Mouse (Mus musculus): ENCODE data around the gene Eif2ak4. TPM values are rescaled to one million over a fixed set of nuclear protein-coding genes. Genes with fewer than 3 reads are reported as not detected.
A peak's percentile ranks its signal among the peaks of the same experiment; 100 is the strongest.

The Eif2ak4 gene
- polyA plus RNA-seq, 1 experiment from 2014 or later: 9.5 TPM

DNA sequence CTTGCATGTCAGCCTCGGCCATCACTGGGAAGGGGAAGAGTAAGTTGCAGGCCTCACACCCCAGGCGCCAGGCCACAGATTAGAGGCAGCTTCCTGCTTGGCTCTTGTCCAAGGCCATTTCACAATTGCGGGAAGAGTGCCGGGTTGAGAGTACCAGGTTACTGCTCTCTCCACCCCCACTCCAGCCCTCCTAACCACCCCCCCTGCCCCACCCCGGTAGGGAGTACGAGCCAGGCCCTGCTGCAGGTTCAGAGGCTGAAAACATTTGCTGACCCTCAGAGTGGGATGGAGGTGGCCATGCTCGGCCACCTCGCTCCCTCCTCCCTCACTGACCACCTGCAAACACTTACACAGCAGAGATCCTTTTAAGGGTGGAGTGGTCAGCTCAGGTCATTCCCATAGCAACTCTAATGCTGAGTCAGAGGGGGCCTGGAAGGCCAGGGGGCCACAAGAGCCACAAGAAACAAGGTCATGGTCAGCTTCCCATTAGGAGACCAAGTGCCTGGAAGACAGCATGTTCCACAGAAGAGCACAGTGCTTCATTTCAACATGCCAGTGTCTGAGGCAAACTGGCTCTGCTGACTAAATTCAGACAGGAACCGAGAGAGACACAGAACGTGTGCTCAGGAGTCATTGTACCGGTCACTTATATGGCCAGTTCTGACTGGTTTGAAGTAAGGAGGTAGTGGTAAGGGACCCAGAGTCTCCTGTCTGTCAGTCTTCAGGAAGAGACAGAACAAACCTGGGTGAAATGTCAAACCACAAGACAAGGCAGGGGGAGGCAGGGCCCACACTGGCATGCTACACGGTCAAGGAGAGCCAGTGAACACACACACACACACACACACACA lies 102.0 kb downstream of the Eif2ak4 start:
- Histone ChIP-seq H3K27ac (no peak overlapping the region), H3K36me3 (replicated peaks; ENCODE audit: control insufficient read depth, insufficient read depth) (no peaks in the 10 kb centered on the region), H3K4me1 (replicated peaks; ENCODE audit: control insufficient read depth, insufficient read depth, low read length) (no peaks in the 10 kb centered on the region; the same call in 1 of the 2 replicates), H3K9me3 (ENCODE audit: control insufficient read depth, low read length) (no peaks in the 10 kb centered on the region), H3K4me3 (replicated peaks; ENCODE audit: low read length) (no peak overlapping the region), H3K9ac (no peak overlapping the region), H3K4me2 (replicated peaks) (no peak overlapping the region), H3K27me3 (ENCODE audit: control insufficient read depth, insufficient read depth, low read length) (no peaks in the 10 kb centered on the region)
- peak; percentile 27; the same call in 1 of the 2 replicates for ATAC-seq (ENCODE audit: low FRiP score)
- DNase-seq (ENCODE audit: low spot score): no peak
- WGBS: 54% methylated on average over 12 of the region's 12 CpGs

DNA sequence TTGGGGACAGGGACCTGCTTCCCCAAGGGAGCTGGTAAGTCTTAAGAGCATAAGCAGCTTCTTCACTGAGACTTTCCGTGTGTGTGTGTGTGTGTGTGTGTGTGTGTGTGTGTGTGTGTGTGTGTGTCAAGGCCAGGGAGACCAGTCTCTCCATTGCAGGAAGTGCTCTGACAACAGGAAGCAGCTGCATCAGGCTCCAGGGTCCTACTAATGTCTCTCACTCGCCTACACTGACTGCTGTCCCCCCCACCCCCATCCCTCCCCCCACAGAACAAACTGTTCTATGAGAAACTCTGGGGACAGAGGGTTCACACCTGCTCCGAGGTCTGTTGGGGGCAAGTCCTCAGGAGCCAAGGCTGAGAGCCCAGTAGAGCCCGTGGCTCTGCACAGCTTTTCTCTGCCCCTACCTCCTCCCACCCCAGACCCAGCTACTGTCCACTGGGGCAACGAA lies 102.9 kb downstream of the Eif2ak4 start:
- Histone ChIP-seq H3K36me3 (replicated peaks; ENCODE audit: control insufficient read depth, insufficient read depth) (no peaks in the 10 kb centered on the region), H3K9me3 (ENCODE audit: control insufficient read depth, low read length) (no peaks in the 10 kb centered on the region), H3K4me1 (replicated peaks; ENCODE audit: control insufficient read depth, insufficient read depth, low read length) (no peaks in the 10 kb centered on the region; the same call in 1 of the 2 replicates), H3K4me3 (replicated peaks; ENCODE audit: low read length) (no peak overlapping the region), H3K27ac (no peak overlapping the region), H3K9ac (no peak overlapping the region), H3K4me2 (replicated peaks) (no peak overlapping the region), H3K27me3 (ENCODE audit: control insufficient read depth, insufficient read depth, low read length) (no peaks in the 10 kb centered on the region)
- ATAC-seq (ENCODE audit: low FRiP score) (no peak), DNase-seq (ENCODE audit: low spot score) (no peak)
- WGBS: 61% methylated on average over 5 of the region's 5 CpGs

DNA sequence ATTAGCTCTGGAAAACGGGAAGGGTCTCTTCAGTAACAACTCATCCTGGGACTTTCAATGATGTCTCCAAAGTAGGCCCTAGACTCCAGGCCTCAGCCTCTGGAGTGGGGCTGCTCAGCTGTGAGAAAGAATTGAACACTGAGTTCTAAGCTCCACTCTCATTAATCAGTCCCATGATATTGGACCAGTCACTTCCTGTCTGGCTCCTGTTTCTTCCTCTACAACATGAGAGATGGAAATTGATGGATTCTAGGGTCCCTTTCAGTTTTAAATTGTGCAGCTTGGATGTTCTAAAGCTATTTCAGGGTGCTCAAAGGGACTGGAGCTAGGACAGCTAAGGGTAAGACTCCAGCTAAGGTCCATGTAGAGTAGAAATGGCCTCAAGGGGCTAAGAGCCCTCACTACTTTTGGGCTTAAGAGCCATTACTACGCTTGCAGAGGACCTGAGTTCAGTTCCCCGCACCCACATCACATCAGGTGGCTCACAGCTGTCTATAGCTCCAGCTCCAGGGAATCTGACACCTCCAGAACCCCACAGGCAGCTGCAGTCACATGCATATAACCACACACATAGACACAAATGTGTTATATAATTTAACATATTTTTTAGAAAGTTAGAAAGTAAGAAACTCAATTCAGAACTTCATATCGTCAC lies 103.5 kb downstream of the Eif2ak4 start:
- no peak for DNase-seq (ENCODE audit: low spot score)

DNA sequence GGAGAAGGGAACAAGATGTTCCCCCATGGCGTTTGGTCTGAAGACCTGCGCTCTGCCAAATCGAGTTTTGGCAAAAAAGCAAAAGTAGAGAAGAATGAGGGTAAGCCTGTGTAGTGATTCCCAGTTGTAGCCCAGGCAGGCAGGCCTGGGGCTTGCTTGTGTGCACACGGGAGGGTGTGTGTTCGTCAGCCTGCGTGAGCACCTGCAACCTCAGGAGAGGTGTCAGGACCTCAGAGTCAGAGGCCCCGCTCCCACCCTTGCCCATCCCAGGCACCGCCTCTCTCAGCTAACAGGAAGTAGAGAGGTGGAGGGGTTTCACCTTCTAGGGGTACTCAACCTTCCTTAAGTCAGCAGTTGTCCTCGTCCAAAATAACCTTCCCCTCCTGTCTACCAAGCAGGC lies 106.6 kb downstream of the Eif2ak4 start:
- Histone ChIP-seq H3K27ac (no peak overlapping the region), H3K4me1 (replicated peaks; ENCODE audit: control insufficient read depth, insufficient read depth, low read length) (peaks cover 11% of the 10 kb centered on the region; the same call in 1 of the 2 replicates), H3K9ac (no peak overlapping the region), H3K27me3 (ENCODE audit: control insufficient read depth, insufficient read depth, low read length) (no peaks in the 10 kb centered on the region), H3K4me3 (replicated peaks; ENCODE audit: low read length) (no peak overlapping the region), H3K36me3 (replicated peaks; ENCODE audit: control insufficient read depth, insufficient read depth) (no peaks in the 10 kb centered on the region), H3K4me2 (replicated peaks) (no peak overlapping the region), H3K9me3 (ENCODE audit: control insufficient read depth, low read length) (no peaks in the 10 kb centered on the region)
- DNase-seq (ENCODE audit: low spot score) (no peak), ATAC-seq (ENCODE audit: low FRiP score) (no peak)
- WGBS: 78% methylated on average over 9 of the region's 9 CpGs

More for the DNA sequence above, 103.5 kb downstream of the Eif2ak4 start:
- Histone ChIP-seq H3K4me2 (replicated peaks) (no peak overlapping the region), H3K4me1 (replicated peaks; ENCODE audit: control insufficient read depth, insufficient read depth, low read length) (no peaks in the 10 kb centered on the region; the same call in 1 of the 2 replicates), H3K4me3 (replicated peaks; ENCODE audit: low read length) (no peak overlapping the region), H3K9ac (no peak overlapping the region), H3K9me3 (ENCODE audit: control insufficient read depth, low read length) (no peaks in the 10 kb centered on the region), H3K27ac (no peak overlapping the region), H3K27me3 (ENCODE audit: control insufficient read depth, insufficient read depth, low read length) (no peaks in the 10 kb centered on the region), H3K36me3 (replicated peaks; ENCODE audit: control insufficient read depth, insufficient read depth) (no peaks in the 10 kb centered on the region)
- ATAC-seq (ENCODE audit: low FRiP score): no peak
- WGBS: 93% methylated on average over 4 of the region's 4 CpGs

DNA sequence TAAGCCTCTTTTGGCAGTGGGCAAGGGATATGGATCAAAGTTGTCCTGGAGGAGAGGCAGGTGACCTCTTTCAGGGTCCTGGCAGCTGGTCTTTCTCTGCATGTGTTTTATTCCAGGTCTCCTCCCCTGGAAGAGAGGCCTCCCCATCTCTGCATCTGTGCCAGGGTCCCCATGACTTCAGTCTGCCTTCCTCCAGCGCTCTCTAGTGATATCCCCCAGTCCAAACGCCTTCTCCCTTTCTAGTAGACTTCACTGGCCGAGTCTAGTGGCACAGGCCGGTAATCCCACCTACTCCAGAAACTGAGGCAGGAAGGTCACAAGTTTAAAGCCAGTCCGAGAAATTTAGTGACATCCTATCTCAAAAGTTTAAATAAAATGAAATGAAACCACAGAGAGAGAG lies 109.5 kb downstream of the Eif2ak4 start:
- DNase-seq (ENCODE audit: low spot score) (no peak), ATAC-seq (ENCODE audit: low FRiP score) (no peak)
- Histone ChIP-seq H3K4me1 (replicated peaks; ENCODE audit: control insufficient read depth, insufficient read depth, low read length) (0 out of 2 replicates have a peak, but pooled peaks cover 11% of the 10 kb centered on the region), H3K36me3 (replicated peaks; ENCODE audit: control insufficient read depth, insufficient read depth) (no peaks in the 10 kb centered on the region), H3K9me3 (ENCODE audit: control insufficient read depth, low read length) (no peaks in the 10 kb centered on the region), H3K27me3 (ENCODE audit: control insufficient read depth, insufficient read depth, low read length) (no peaks in the 10 kb centered on the region), H3K4me2 (replicated peaks) (no peak overlapping the region), H3K4me3 (replicated peaks; ENCODE audit: low read length) (no peak overlapping the region), H3K9ac (no peak overlapping the region), H3K27ac (no peak overlapping the region)
- 92% methylated on average over 5 of the region's 5 CpGs for WGBS

GRCm38 (mm10) chr2:118498476-118498875 lies 110.1 kb downstream of the Eif2ak4 start:
- Histone ChIP-seq H3K27me3 (ENCODE audit: control insufficient read depth, insufficient read depth, low read length) (no peaks in the 10 kb centered on the region), H3K4me3 (replicated peaks; ENCODE audit: low read length) (no peak overlapping the region), H3K9me3 (ENCODE audit: control insufficient read depth, low read length) (no peaks in the 10 kb centered on the region), H3K36me3 (replicated peaks; ENCODE audit: control insufficient read depth, insufficient read depth) (no peaks in the 10 kb centered on the region), H3K4me1 (replicated peaks; ENCODE audit: control insufficient read depth, insufficient read depth, low read length) (0 out of 2 replicates have a peak, but pooled peaks cover 11% of the 10 kb centered on the region), H3K9ac (no peak overlapping the region), H3K27ac (0 out of 2 replicates have a peak overlapping the region, but pooled peaks have one; percentile 0), H3K4me2 (replicated peaks) (no peak overlapping the region)
- ATAC-seq (ENCODE audit: low FRiP score) (no peak), DNase-seq (ENCODE audit: low spot score) (no peak)
- 79% methylated on average over 6 of the region's 6 CpGs for WGBS

- 0 out of 2 replicates have a peak overlapping the region, but pooled peaks have one; percentile 0 for H3K27ac ChIP-seq
- H3K4me3 ChIP-seq (replicated peaks; ENCODE audit: low read length): no peak overlapping the region
- no peak overlapping the region for H3K4me2 ChIP-seq (replicated peaks)
- DNase-seq (ENCODE audit: low spot score) (no peak), ATAC-seq (ENCODE audit: low FRiP score) (peak; percentile 40; the same call in 1 of the 2 replicates)
- WGBS: 34% methylated on average over 20 of the region's 20 CpGs
- H3K27me3 ChIP-seq (ENCODE audit: control insufficient read depth, insufficient read depth, low read length): no peaks in the 10 kb centered on the region
- H3K4me1 ChIP-seq (replicated peaks; ENCODE audit: control insufficient read depth, insufficient read depth, low read length): 0 out of 2 replicates have a peak, but pooled peaks cover 11% of the 10 kb centered on the region
- no peaks in the 10 kb centered on the region for H3K36me3 ChIP-seq (replicated peaks; ENCODE audit: control insufficient read depth, insufficient read depth)
- H3K9ac ChIP-seq: no peak overlapping the region
- H3K9me3 ChIP-seq (ENCODE audit: control insufficient read depth, low read length): no peaks in the 10 kb centered on the region
These were observed 110.9 kb downstream of the Eif2ak4 start for GRCm38 (mm10) chr2:118499135-118499961.

DNA sequence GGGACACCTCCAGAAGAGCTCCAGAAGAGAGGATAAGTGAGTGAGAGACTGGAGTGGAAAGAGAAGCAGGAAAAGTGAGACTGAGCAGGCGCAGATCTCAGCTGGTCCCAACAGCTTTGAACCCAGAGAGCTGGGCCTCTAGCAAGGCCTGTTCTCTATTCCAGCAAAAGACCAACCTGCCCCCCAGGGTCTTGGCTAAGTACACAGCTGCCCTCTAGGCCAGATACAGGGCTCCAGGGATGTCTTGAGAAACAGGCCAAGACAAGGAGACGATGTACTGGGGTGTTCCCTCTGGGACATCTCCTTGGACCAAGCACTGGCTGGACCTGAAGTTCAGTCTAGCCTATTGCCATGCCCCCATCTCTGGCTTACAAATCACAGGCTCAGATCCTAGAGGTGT lies 111.8 kb downstream of the Eif2ak4 start:
- ATAC-seq (ENCODE audit: low FRiP score): no peak
- H3K27ac ChIP-seq: no peak overlapping the region
- H3K27me3 ChIP-seq (ENCODE audit: control insufficient read depth, insufficient read depth, low read length): no peaks in the 10 kb centered on the region

More for the DNA sequence above, 111.8 kb downstream of the Eif2ak4 start:
- H3K4me3 ChIP-seq (replicated peaks; ENCODE audit: low read length): no peak overlapping the region
- 0 out of 2 replicates have a peak, but pooled peaks cover 11% of the 10 kb centered on the region for H3K4me1 ChIP-seq (replicated peaks; ENCODE audit: control insufficient read depth, insufficient read depth, low read length)
- no peak overlapping the region for H3K9ac ChIP-seq
- no peaks in the 10 kb centered on the region for H3K36me3 ChIP-seq (replicated peaks; ENCODE audit: control insufficient read depth, insufficient read depth)
- no peak for DNase-seq (ENCODE audit: low spot score)
- no peaks in the 10 kb centered on the region for H3K9me3 ChIP-seq (ENCODE audit: control insufficient read depth, low read length)
- WGBS: 93% methylated on average over 2 of the region's 2 CpGs
- no peak overlapping the region for H3K4me2 ChIP-seq (replicated peaks)
